Mouse (Mus musculus) hematopoietic stem cell, adult 5-6 weeks (primary cell): Measurements from ENCODE around the gene Vps37c. TPM values are rescaled to one million over a fixed set of nuclear protein-coding genes. Genes with fewer than 3 reads are reported as not detected.
A peak's percentile ranks its signal among the peaks of the same experiment; 100 is the strongest.

Source experiments
- ATAC-seq, 2 experiments: fragments of 125-278 bp in 1 of 2; replicated peaks in 1 of 2; 2 replicates each; pipeline ENCODE4 v1.8.0; 2016 to 2017; ENCODE audit warnings: inconsistent platforms in 2 of 2, mild to moderate bottlenecking in 2 of 2, moderate number of reproducible peaks in 2 of 2, low read depth in 1 of 2, moderate TSS enrichment in 1 of 2; ENCODE audit not compliant: low FRiP score in 2 of 2, poor library complexity in 2 of 2, severe bottlenecking in 2 of 2, insufficient read depth in 1 of 2, low TSS enrichment in 1 of 2
- total RNA-seq: library from RNA; stranded (forward); fragments of 172-1452, 232-1000 nt; gene quantifications from 2 replicates; pipeline ENCODE4 v1.2.3, GENCODE M21; 2017

Gene Vps37c
- 11.7 and 13.9 TPM in 2 replicates for total RNA-seq

DNA sequence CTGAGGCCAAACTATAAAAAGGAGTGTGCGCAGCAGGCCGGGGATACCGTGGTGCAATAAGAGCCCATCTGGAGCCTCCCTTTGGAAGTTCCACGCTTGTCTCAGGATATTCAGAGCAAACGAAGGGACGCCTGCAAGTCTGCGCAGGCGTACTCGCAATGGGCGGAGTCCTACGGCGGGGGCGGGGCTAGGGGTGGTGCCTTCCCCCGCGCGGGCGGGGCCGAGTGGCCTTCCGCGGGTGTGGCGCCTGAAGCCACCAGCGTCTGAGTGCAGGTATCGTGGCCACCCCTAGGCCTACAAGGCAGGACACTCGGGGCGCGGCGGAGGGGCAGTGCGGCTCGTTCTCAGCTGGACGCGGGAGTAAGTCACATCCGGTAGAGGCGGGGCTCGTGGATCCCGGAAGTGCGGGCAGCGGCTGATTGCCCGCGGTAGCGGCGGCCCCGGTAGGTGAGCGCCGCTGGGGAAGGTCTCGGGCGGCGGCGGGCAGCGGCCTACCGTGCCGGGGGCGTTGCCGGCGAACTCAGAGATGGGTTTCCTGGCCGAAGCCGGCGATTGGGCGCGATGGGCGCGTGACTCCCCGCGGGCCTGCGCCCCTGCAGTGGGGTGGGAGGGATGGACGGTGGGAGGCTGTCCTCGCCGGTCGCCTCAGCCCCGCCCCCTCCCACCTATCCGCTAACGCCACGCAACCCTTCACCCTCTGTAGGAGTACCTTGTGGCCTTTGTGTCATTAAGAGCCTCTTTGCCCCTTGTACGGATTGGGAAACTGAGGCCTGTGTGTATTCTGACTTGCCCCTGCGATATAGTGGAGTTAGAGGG lies at the start of gene Vps37c:
TSS of gene Vps37c (plus strand) at position 199 of the 816 bp plus-strand sequence.
- ATAC-seq = peak; percentile 68 to 87

DNA sequence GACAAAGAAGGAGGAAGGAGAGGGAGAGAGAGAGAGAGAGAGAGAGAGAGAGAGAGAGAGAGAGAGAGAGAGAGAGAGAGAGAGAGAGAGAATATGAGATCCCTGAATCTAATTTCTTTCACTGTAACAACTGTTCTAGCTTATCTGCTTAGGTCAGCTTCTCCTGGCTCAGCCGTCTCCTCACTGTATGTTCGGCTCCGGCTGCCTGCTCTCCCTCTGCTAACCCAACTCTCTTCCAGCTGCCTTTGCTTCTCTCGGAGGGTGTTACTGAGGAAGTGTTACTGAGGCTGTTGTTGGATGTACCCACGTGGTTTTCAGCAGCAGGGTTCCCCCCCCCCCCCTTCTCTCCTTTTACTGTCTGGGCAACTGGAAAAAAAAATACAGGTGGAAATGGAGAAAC lies 48.5 kb upstream of the Vps37c start:
- ATAC-seq = peak in 1 of 2 experiments; percentile 19; a peak in 1 of 4 replicates

DNA sequence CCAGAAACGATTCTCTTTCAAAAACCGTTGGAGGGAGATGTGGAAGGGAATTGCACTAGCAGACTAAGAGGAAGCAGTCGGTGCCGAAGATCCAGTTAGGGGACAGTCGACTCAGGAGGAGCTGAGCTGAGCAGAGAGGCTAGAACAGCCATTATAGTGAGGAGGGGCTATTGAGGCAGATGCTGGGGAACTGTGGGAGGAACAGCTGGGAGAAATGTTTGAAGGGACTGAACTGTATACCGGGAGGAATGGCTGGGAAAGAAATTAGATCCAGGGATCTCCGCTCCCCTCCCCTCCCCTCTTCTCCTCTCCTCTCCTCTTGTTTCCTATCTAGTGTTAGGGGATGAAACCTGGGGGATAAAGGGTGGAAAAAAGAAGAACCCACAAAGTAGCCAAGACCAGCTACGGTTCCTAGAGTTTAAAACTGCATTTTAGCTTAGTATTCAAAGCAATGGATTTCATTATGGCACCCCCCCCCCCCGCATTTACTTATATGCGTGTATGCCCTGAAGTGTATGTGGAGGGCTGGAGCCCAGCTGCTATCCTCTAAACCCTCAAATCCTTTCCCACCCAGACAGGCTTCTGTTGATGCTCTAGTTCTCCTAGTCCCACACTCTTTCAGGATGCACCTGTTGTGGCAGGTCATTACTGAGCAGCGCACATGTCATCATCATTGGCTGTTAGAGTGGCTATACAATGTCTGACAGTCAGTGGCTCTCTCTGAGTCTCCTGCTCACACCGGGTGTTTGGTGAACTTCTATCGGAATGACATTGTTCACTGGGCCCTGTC lies 47.8 kb upstream of the Vps37c start:
- no peak for ATAC-seq

DNA sequence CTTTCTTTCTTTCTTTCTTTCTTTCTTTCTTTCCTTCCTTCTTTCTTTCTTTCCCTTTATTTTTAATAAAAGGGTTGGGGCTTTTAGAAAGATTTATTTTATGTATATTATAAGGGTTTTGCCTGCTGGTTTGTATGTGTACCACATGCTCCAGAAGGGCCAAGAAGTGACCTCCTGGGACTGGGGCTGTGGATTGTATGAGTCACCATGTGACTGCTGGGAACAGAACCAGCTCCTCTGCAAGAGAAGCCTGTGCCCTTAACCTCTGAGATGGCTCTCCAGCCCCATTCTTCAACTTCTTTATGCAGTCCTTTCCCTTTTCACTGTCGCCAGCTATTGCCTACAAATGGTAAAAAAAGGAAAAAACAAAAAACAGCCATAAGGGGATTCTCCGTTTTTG lies 42.9 kb upstream of the Vps37c start:
- no peak for ATAC-seq

DNA sequence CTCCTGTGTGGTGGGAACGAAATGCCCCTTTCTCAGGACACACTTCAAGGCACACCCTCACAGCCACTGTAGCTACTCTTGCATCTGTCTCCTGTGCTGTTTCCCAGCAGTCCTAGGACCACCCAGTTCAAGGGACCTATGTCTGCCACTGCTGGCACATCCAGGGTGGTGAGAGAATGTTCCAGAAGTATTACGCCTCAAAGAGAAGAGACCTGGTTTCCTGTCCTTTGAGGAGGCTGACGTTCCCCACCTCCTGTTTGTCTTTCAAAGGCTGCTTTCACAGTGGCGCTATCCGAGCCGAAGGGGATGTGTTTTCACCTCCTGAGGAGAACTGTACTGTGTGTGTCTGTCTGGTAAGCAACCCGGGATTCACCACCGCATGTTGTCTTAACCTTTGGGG lies 40.4 kb upstream of the Vps37c start:
- no peak for ATAC-seq

DNA sequence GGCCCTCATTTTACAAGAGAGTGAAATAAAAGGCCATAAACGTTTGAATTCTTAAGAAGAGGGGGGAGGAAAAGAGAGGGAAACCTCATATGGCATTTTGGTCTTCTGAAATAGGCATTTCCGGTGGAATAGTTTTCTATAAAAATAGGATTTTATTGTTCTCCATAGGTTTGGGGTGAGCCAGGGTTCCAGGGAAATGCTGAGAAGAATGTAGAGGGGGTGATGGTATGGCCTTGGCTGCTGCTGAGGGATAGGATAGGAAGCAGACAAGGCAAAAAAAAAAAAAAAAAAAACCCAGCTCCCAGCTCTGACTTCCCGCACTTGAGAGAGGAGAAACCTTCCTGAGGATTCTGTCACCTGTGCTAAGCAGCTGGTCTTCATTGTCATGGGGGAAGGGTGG lies 32.5 kb upstream of the Vps37c start:
- ATAC-seq = no peak

DNA sequence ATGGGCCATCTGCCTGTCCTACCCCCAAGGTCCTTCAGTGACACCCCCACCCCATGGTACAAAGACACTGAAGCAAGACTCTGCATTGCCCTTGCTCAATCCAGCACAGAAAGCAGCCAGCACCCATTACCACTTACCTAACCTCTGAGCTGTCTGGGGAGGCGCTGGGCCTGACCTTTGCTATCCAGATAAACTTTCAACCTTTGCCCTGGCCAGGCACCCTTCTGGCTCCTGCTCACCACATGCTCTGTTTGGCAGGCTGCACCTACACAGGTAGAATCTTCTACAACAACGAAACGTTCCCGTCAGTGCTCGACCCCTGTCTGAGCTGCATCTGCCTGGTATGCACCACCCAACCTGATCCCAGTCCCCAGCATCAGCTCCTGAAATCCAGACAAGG lies 30.8 kb upstream of the Vps37c start:
- ATAC-seq = no peak

DNA sequence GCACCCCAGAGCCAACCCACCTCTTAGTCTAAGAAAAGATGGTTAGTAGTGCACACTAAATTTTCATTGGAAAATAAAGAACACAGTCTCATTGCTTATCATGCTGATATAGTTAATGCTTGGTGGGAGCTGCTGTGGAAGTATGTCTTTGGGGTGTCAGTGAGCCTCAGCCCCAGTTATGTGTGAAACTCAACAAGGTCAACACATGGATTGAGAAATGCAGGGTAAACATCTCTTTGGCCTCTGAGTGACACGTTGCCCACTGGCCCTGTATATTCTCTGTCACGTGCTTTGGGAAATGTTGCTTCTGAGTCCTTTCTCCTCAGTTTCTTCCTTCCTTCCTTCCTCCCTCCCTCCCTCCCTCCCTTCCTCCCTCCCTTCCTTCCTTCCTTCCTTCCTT lies 30.1 kb upstream of the Vps37c start:
- ATAC-seq = no peak

DNA sequence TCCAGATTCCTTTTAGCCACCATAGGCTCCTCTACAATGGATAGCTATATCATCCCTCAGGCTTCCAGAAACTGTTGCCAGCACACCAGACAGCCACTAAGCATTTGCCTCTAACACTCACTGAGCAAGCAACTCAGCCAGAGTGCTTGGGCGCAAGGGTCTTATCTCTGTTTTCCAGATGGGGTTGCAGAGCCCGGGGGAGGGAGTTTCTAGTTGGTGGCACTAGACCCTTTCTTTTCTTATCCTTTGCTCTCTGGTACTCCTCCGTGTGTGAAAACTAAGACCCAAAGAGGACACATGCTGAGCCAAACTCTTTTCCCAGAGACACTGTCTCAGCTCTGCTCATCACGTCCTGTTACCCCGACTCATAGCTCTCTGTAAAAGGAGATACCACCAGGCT lies 27.2 kb upstream of the Vps37c start:
- peak in 1 of 2 experiments; percentile 39; a peak in 1 of 4 replicates for ATAC-seq

DNA sequence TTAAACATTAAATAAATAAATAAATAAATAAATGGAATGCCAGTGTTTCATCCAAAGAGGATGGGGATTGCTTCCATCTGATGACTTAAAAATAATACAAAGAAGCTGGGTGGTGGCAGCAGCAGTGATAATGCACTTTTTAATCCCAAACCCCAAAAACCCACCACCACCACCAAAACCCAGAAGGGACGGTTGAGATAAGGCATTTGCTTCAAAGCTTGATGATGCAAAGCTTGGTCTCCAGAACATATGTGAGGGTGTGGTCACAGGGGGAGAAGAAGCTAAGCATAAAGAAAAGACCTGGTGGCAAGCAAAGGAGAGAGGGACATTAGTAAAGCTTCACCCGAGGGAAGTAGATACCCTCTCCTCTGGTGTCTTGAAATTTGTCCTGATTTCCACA lies 26.6 kb upstream of the Vps37c start:
- no peak for ATAC-seq

DNA sequence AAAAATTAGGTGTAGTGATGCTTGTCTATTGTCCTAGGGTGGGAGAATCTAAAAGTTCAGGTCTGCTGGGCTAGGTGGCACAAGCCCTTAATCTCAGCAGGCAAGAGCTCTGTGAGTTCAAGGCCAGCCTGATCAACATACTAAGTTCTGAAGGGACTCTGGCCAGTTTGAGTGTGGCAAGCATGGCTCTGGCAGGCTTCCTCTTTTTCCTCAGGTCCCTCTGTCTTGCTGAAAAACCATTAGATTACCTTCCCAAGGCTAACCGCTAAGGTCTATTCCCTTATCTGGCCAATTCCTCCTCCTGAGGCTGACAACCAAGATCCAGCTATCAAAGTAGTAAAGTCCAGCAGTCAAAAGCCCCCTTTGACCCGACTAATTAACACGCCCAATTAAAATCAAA lies 25.9 kb upstream of the Vps37c start:
- ATAC-seq = no peak

DNA sequence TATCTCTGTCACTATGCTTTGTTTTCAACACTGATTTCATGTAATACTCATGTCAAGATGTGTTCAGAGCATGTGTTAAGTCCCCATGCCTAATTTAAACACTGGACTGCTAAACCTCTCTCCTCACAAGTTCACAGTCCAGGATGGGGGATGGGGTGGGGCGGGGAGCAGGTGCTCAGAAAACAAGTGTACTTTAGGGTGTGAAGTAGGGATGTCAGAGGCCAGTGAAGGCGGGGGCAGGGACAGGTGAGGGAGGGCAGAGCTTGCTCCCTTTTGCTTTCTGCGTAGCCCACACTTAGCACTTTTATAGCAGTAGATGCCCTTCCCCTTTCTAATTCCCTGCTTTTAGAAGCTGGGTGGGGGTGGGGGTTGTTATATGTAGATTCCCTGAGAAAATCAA lies 23.4 kb upstream of the Vps37c start:
- no peak for ATAC-seq

DNA sequence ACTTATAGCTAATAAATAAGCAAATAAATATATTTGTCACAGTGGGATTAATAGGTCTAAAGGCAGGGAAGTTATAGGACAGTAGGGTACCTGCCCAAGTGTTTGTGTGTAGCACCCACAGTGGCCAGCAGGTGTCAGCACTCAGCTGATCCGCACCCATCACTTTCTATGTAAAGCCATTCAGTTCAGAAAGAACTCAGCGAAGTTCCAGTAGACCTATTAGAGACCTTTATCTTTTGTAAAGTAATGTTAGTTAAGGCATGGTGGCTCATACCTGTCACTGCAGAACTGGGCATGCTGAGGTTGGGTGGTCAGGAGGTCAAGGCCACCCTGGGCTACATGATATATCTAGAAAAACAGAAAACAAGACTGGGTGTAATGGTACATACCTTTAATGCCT lies 23.0 kb upstream of the Vps37c start:
- ATAC-seq = peak; percentile 76 to 78

DNA sequence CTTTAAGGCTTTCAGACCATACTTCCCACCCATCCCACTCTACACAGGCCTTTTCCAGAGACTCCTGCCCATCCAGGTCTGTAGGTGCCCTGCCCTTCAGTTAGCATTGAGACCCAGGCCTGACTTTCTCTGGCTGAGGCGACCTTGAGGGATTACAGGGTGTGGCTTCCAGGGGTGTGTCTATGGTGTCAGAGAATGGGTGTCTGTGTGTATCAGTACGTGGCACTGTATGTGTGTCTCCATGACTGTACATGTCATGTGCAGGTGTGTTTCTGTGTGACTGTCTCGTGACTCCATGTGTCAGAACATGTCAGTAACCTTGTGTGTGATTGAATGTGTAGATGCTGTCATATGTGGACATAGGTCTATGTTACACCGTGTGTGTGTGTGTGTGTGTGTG lies 17.2 kb upstream of the Vps37c start:
- ATAC-seq = no peak

DNA sequence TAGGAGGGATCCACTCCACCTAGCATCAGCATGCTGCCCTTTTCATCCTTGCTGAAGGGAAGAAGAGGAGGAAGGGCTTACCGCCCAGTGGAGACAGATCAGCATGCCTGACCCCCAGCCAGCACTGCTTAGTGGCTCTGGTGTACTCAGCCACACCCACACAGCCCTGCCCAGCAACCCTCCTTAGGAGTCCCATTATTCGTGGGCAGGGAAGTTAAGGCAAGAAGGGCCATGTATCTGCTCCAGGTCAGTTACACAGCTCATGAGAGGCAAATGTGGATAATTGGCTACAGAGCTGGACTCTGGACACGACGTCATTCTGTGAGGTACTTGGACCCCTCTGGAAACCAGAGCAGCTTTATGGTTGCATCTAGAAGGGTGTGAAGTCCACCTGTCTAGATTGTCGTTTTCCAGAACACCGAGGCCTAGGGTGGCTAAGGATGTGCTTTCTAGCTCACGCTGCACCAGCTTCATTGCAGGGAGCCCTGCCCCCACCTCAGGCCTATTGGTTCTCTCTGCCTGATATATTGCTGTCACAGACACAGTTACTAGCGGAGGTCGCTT lies 16.6 kb upstream of the Vps37c start:
- no peak for ATAC-seq

DNA sequence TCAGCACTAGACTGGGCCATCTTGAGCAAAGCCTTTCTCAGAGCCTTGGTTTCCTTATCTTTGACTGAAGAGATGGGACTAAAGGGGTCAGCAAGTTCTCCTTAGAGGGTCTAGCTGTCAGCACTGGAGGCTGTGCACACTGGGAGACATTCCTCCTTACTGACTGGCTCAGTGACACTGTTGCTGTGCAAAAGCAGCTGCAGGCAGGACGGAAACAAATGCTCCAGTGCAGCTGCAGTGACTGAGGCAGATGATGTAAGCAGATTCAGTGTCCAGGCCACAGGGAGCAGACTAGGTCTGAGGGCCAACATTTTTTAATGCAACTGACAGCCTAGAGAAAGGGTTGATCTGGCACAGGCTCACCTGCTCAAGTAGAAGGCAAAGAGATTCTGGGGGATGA lies 15.3 kb upstream of the Vps37c start:
- ATAC-seq = no peak

DNA sequence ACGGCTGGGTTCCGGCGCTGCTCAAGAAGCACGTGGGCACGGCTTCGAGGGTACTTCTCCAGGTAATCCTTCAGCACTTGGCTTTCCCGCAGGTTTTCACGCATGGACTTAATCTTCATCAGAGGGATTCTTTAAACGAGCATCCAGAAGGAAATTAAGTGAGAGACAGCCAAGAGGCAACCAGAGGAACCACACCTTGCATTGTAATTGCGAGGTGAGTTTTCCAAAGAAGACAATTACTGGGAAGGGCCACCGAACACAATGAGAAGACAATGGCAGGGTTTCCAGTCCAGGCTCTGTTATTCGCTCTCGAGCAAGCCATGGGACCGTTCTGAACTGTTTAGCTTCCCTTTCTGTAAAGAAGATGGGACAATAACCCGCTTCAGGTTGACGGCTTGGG lies 11.9 kb upstream of the Vps37c start:
- ATAC-seq = no peak
